ENCODE assay signal across 11 mouse cellular contexts in genomic region chr7:114203491-114204359, GRCm38 (mm10). TPM values are rescaled to one million over a fixed set of nuclear protein-coding genes. Genes with fewer than 3 reads are reported as not detected.
DNase-seq lines count a peak whose midpoint lies in the region; ATAC-seq and TF ChIP-seq lines count a peak whose summit lies in the region.
"Had no signal": no experiment of that assay in that cellular context is flagged by ENCODE, and none has a peak within 500 bp of the region (broad histone marks: within the 10 kb centered on the region; RNA-seq: fewer than 3 reads in every experiment).

No protein-coding gene starts in this region.

- no peaks in the 10 kb centered on the region for H3K9me3 ChIP-seq in lung, embryonic 16.5 days (ENCODE audit: control insufficient read depth, low read length)
- no peaks in the 10 kb centered on the region for H3K9me3 ChIP-seq in intestine, postnatal 0 days (ENCODE audit: control insufficient read depth)
- no peaks in the 10 kb centered on the region for H3K9me3 ChIP-seq in forebrain, postnatal 0 days (ENCODE audit: low read length)
- H3K9me3 ChIP-seq: heart, embryonic 10.5 days; hindbrain, embryonic 15.5 days had no signal

- peak overlapping the region; percentile 65 for H3K27ac ChIP-seq in lung, embryonic 16.5 days (ENCODE audit: low read length)
- H3K27ac ChIP-seq in intestine, postnatal 0 days (ENCODE audit: low read depth, low read length) = peak overlapping the region; percentile 69; the same call in 1 of the 2 replicates
- no peak overlapping the region for H3K27ac ChIP-seq in forebrain, postnatal 0 days (ENCODE audit: low read depth, low read length)
- H3K27ac ChIP-seq: heart, embryonic 10.5 days; hindbrain, embryonic 15.5 days had no signal

- 0 out of 2 replicates have a peak, but pooled peaks have one; percentile 3 for ATAC-seq in lung, embryonic 16.5 days (ENCODE audit: low read depth)
- ATAC-seq in intestine, postnatal 0 days = peak; percentile 42; the same call in 1 of the 2 replicates
- no peak for ATAC-seq in forebrain, postnatal 0 days
- ATAC-seq: forebrain, embryonic 16.5 days had no signal

- H3K4me3 ChIP-seq in lung, embryonic 16.5 days (ENCODE audit: low read length) = no peak overlapping the region
- H3K4me3 ChIP-seq in intestine, postnatal 0 days (ENCODE audit: low read depth, low read length) = no peak overlapping the region
- no peak overlapping the region for H3K4me3 ChIP-seq in forebrain, postnatal 0 days (ENCODE audit: low read depth, low read length)
- H3K4me3 ChIP-seq: heart, embryonic 10.5 days; hindbrain, embryonic 15.5 days had no signal

- peaks cover 34% of the 10 kb centered on the region for H3K4me1 ChIP-seq in lung, embryonic 16.5 days (replicated peaks; ENCODE audit: control insufficient read depth, insufficient read depth, low read length)
- H3K4me1 ChIP-seq in intestine, postnatal 0 days (replicated peaks; ENCODE audit: control insufficient read depth, insufficient read depth, low read length) = 0 out of 2 replicates have a peak, but pooled peaks cover 11% of the 10 kb centered on the region
- peaks cover 4% of the 10 kb centered on the region for H3K4me1 ChIP-seq in forebrain, postnatal 0 days (ENCODE audit: insufficient read depth)
- H3K4me1 ChIP-seq: hindbrain, embryonic 15.5 days had no signal

- no peak for TF ChIP-seq CTCF in intestine, postnatal 0 days (IDR thresholded peaks at IDR 0.05; ENCODE audit: low read depth)
- TF ChIP-seq CTCF in forebrain, postnatal 0 days (IDR thresholded peaks at IDR 0.05; ENCODE audit: low read depth) = no peak

- no peaks in the 10 kb centered on the region for H3K27me3 ChIP-seq in lung, embryonic 16.5 days (ENCODE audit: control insufficient read depth, insufficient read depth, low read depth, low read length)
- H3K27me3 ChIP-seq in intestine, postnatal 0 days (replicated peaks; ENCODE audit: control insufficient read depth, insufficient read depth, low read length) = no peaks in the 10 kb centered on the region
- no peaks in the 10 kb centered on the region for H3K27me3 ChIP-seq in forebrain, postnatal 0 days (ENCODE audit: insufficient read depth, low read length)
- H3K27me3 ChIP-seq: hindbrain, embryonic 15.5 days had no signal

- 35% methylated on average over 9 of the region's 9 CpGs for WGBS in lung, embryonic 16.5 days
- WGBS in intestine, postnatal 0 days = 18% methylated on average over 9 of the region's 9 CpGs
- 76% methylated on average over 9 of the region's 9 CpGs for WGBS in forebrain, postnatal 0 days

- no peak for DNase-seq in lung, postnatal 25 days (ENCODE audit: low spot score)
- peak; percentile 67 to 78 for DNase-seq in kidney, postnatal 25 days
- peak; percentile 59 for DNase-seq in yolk sac, embryonic 10.5 days (ENCODE audit: low spot score)
- DNase-seq in retina, embryonic 14.5 days (ENCODE audit: low spot score) = no peak
- DNase-seq in forebrain, postnatal 0 days = no peak
- DNase-seq: cerebellum, postnatal 14 days had no signal

- H3K9ac ChIP-seq in lung, embryonic 16.5 days (ENCODE audit: low read length) = no peak overlapping the region
- no peak overlapping the region for H3K9ac ChIP-seq in intestine, postnatal 0 days (ENCODE audit: low read depth, low read length)
- no peak overlapping the region for H3K9ac ChIP-seq in forebrain, postnatal 0 days
- H3K9ac ChIP-seq: hindbrain, embryonic 15.5 days had no signal

- no peak overlapping the region for H3K4me2 ChIP-seq in lung, embryonic 16.5 days (ENCODE audit: low read depth, low read length)
- H3K4me2 ChIP-seq in intestine, postnatal 0 days (replicated peaks; ENCODE audit: low read depth) = peak overlapping the region; percentile 44
- no peak overlapping the region for H3K4me2 ChIP-seq in forebrain, postnatal 0 days (ENCODE audit: low read depth)
- H3K4me2 ChIP-seq: hindbrain, embryonic 15.5 days had no signal

- H3K36me3 ChIP-seq in lung, embryonic 16.5 days (ENCODE audit: control insufficient read depth, insufficient read depth, low read length) = no peaks in the 10 kb centered on the region
- H3K36me3 ChIP-seq in intestine, postnatal 0 days (ENCODE audit: control insufficient read depth, insufficient read depth) = peaks cover 1% of the 10 kb centered on the region; the same call in 1 of the 2 replicates
- H3K36me3 ChIP-seq in forebrain, postnatal 0 days (ENCODE audit: insufficient read depth) = no peaks in the 10 kb centered on the region
- H3K36me3 ChIP-seq: hindbrain, embryonic 15.5 days had no signal

RNA-seq across cellular contexts. Expression of gene Copb1, which starts 50.8 kb away (rescaled TPM):
- polyA plus RNA-seq in lung, embryonic 16.5 days (2015; fragmentation: Nextera tagmentation; extraction: Ambion mirVana) = 123 and 126 TPM in 2 replicates
- 137 and 140 TPM in 2 replicates for polyA plus RNA-seq in intestine, postnatal 0 days (2015; fragmentation: Nextera tagmentation; extraction: Ambion mirVana)
- total RNA-seq in forebrain, postnatal 0 days (2014; rRNA removed) = 68.2 and 70.2 TPM in 2 replicates
- polyA plus RNA-seq in forebrain, postnatal 0 days (2015; fragmentation: Nextera tagmentation; extraction: Ambion mirVana) = 65.0 and 67.3 TPM in 2 replicates

Comparison
In these comparisons a context has a peak if more than half of its experiments do, and no peak if none do; other contexts are left out.
1. DNase-seq: peak in kidney, postnatal 25 days (2 of 2) and yolk sac, embryonic 10.5 days (single experiment); none in lung, postnatal 25 days (single experiment), retina, embryonic 14.5 days (single experiment) and forebrain, postnatal 0 days (single experiment).